Comparison of ENCODE assay signal across 10 mouse cellular contexts in the genomic region with DNA sequence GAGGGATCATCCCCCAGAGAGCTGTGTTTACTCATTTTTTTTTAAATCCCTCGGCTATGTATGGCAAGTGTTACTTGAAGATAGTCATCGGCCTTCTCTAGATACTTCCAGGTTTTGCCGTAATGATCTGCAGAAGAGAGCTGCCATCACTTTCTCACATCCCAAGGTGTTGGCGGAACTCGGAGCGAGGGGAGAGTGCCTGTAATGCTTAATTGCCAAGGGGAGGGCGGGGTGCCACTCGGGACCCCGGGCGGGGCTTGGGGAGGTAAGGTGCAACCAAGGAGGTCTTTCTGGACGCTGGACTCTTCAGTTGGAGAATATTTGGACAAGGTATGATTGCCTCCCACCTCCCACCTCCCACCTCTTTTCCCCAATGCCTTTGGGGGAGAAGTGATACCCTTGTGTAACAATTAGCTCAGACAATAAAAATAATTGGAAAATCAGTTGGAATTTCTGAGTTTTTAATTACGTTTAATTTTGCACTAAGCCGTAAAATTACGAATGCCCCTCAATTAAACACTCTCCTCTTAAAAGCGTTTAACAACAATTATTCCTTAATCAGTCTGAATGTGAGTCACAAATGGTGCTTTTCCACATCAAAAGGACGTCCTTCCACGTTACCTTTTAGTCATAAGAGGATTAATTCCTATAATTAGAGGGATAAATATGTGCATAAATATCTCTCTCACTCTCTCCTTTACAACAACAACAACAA. TPM values are rescaled to one million over a fixed set of nuclear protein-coding genes. Genes with fewer than 3 reads are reported as not detected.
A peak's percentile ranks its signal among the peaks of the same experiment; 100 is the strongest.
DNase-seq lines count a peak whose midpoint lies in the region; ATAC-seq and TF ChIP-seq lines count a peak whose summit lies in the region.
"Had no signal": no experiment of that assay in that cellular context is flagged by ENCODE, and none has a peak within 500 bp of the region (broad histone marks: within the 10 kb centered on the region; RNA-seq: fewer than 3 reads in every experiment).

No protein-coding gene starts in this region.

- H3K9ac ChIP-seq in forebrain, embryonic 14.5 days (ENCODE audit: low read length): peak overlapping the region; percentile 99
- H3K9ac ChIP-seq in liver, embryonic 12.5 days: no peak overlapping the region

- no peak overlapping the region for H3K27ac ChIP-seq in gastrocnemius, adult 2 months
- peak overlapping the region; percentile 86 for H3K27ac ChIP-seq in forebrain, embryonic 14.5 days (ENCODE audit: low read depth, low read length)
- H3K27ac ChIP-seq in liver, embryonic 12.5 days: no peak overlapping the region
- no peak overlapping the region for H3K27ac ChIP-seq in thymus, adult 2 months (ENCODE audit: control insufficient read depth, insufficient read depth, low read length)

- intact Hi-C loops in gastrocnemius, adult 2 months (cut with DNase I): no loop called here

- ATAC-seq in forebrain, embryonic 14.5 days: peak; percentile 21
- ATAC-seq in liver, embryonic 12.5 days: no peak

- peaks cover 15% of the 10 kb centered on the region; the same call in 1 of the 2 replicates for H3K4me1 ChIP-seq in forebrain, embryonic 14.5 days (ENCODE audit: control insufficient read depth, insufficient read depth, low read length)
- no peaks in the 10 kb centered on the region for H3K4me1 ChIP-seq in liver, embryonic 12.5 days
- no peaks in the 10 kb centered on the region for H3K4me1 ChIP-seq in thymus, adult 2 months (replicated peaks; ENCODE audit: control insufficient read depth, insufficient read depth, low read length)

- H3K36me3 ChIP-seq in forebrain, embryonic 14.5 days (ENCODE audit: control insufficient read depth, insufficient read depth, low read length): no peaks in the 10 kb centered on the region
- no peaks in the 10 kb centered on the region for H3K36me3 ChIP-seq in liver, embryonic 12.5 days
- H3K36me3 ChIP-seq in thymus, adult 2 months (ENCODE audit: control insufficient read depth, insufficient read depth, low read length): no peaks in the 10 kb centered on the region

- H3K4me3 ChIP-seq in gastrocnemius, adult 2 months: peak overlapping the region; percentile 69
- peak overlapping the region; percentile 70 for H3K4me3 ChIP-seq in forebrain, embryonic 14.5 days (ENCODE audit: low read depth, low read length)
- H3K4me3 ChIP-seq in liver, embryonic 12.5 days: no peak overlapping the region; the same call in 1 of the 2 replicates
- no peak overlapping the region for H3K4me3 ChIP-seq in thymus, adult 2 months (ENCODE audit: control insufficient read depth, insufficient read depth, low read length)

- no peak for DNase-seq in gastrocnemius, adult 2 months
- DNase-seq in gastrocnemius, postnatal 25 days: no peak
- peak; percentile 28 for DNase-seq in 3T3-L1 (ENCODE audit: low read depth, low spot score)
- peak; percentile 64 for DNase-seq in forebrain, embryonic 14.5 days (ENCODE audit: low spot score)
- no peak for DNase-seq in thymus, adult 2 months
- no peak for DNase-seq in cerebellum, adult 11 months
- no peak for DNase-seq in c-Kit-positive CD71-positive TER-119-positive erythroid progenitor cells, embryonic 14.5 days (ENCODE audit: low spot score)
- DNase-seq: cerebellum, adult 18-20 months had no signal

- TF ChIP-seq POLR2A in thymus, adult 2 months (IDR thresholded peaks at IDR 0.05; ENCODE audit: control insufficient read depth, extremely low read depth, insufficient read depth, low read length, poor library complexity): no peak

- peak overlapping the region; percentile 81 for H3K4me2 ChIP-seq in forebrain, embryonic 14.5 days (ENCODE audit: low read length)
- peak overlapping the region; percentile 57 for H3K4me2 ChIP-seq in liver, embryonic 12.5 days

- H3K27me3 ChIP-seq in forebrain, embryonic 14.5 days (replicated peaks; ENCODE audit: control insufficient read depth, insufficient read depth, low read length): 0 out of 2 replicates have a peak, but pooled peaks cover 8% of the 10 kb centered on the region
- peaks cover 79% of the 10 kb centered on the region for H3K27me3 ChIP-seq in liver, embryonic 12.5 days (replicated peaks)
- peaks cover 6% of the 10 kb centered on the region; the same call in 1 of the 2 replicates for H3K27me3 ChIP-seq in thymus, adult 2 months (ENCODE audit: control insufficient read depth, insufficient read depth, low read length)

- H3K9me3 ChIP-seq in forebrain, embryonic 14.5 days (replicated peaks; ENCODE audit: control insufficient read depth, low read length): no peaks in the 10 kb centered on the region
- no peaks in the 10 kb centered on the region for H3K9me3 ChIP-seq in liver, embryonic 12.5 days (replicated peaks)

- WGBS in forebrain, embryonic 14.5 days: 4% methylated on average over 17 of the region's 17 CpGs
- WGBS in liver, embryonic 12.5 days (ENCODE audit: insufficient replicate concordance): 9% methylated on average over 17 of the region's 17 CpGs
- 21% methylated on average over 17 of the region's 17 CpGs for WGBS in thymus, adult 2 months

- TF ChIP-seq CTCF in gastrocnemius, adult 2 months (IDR thresholded peaks at IDR 0.05): no peak
- TF ChIP-seq CTCF in thymus, adult 2 months (IDR thresholded peaks at IDR 0.05; ENCODE audit: borderline replicate concordance, control insufficient read depth, extremely low read depth, insufficient read depth, low read length, poor library complexity): no peak

RNA-seq across cellular contexts. Expression of a gene that starts 9.2 kb away (rescaled TPM):
- 1 to 10 TPM in 1 of 2 experiments, under 1 TPM in 1; 0.84 to 1.3 TPM for total RNA-seq in gastrocnemius, adult 2 months (2021)
- total RNA-seq in gastrocnemius, postnatal 25 days (2021): 1 to 10 TPM; 1.5 to 2.0 TPM
- 99.1 and 114 TPM in 2 replicates for polyA plus RNA-seq in forebrain, embryonic 14.5 days (2014; fragmentation: Nextera tagmentation; extraction: Ambion mirVana)
- polyA plus RNA-seq in liver, embryonic 12.5 days (2016; fragmentation: Nextera tagmentation; extraction: Ambion mirVana): 5.9 and 6.0 TPM in 2 replicates
- polyA plus RNA-seq in thymus, adult 2 months (2012; rRNA removed): 8.8 and 10.5 TPM in 2 replicates
- polyA plus RNA-seq: CD4-positive, CD25-positive, alpha-beta regulatory T cell, adult 4 months had no signal

Comparison
In these comparisons a context has a peak if more than half of its experiments do, and no peak if none do; other contexts are left out.
1. DNase-seq: peak in 3T3-L1 (single experiment) and forebrain, embryonic 14.5 days (single experiment); none in gastrocnemius, adult 2 months (single experiment), gastrocnemius, postnatal 25 days (single experiment), thymus, adult 2 months (single experiment), cerebellum, adult 11 months (single experiment) and c-Kit-positive CD71-positive TER-119-positive erythroid progenitor cells, embryonic 14.5 days (single experiment).
2. H3K4me3 ChIP-seq: peak in gastrocnemius, adult 2 months (single experiment) and forebrain, embryonic 14.5 days (single experiment); none in liver, embryonic 12.5 days (single experiment) and thymus, adult 2 months (single experiment).